Mouse (Mus musculus) forebrain, postnatal 0 days (tissue): ENCODE measurements at regions not wholly inside any gene's neighbourhood (a gene's known extent, or its start where the extent isn't known, plus 50 kb on each side); places are given as distances from the start of the nearest gene placed in this dataset.

Source experiments
- ATAC-seq: fragments of 200-750 bp; cut with Nextera tagmentation; 2 replicates; pipeline ENCODE4 v1.8.0; 2017; ENCODE audit warnings: mild to moderate bottlenecking, moderate library complexity
- DNase-seq: peaks from one replicate; pipeline ENCODE4 v3.0.0-alpha.2; 2015
- H3K27ac ChIP-seq: fragments of 300-500 bp; sonication (generic); 2 replicates; pipeline ENCODE4 v1.5.1; 2014; ENCODE audit warnings: low read depth, mild to moderate bottlenecking, antibody characterized with exemption, low read length, moderate library complexity, mixed read lengths
- H3K27me3 ChIP-seq: fragments of 300-500 bp; sonication (generic); 2 replicates; pipeline ENCODE4 v1.6.1; 2014; ENCODE audit warnings: mild to moderate bottlenecking, low read length, mixed read lengths; ENCODE audit not compliant: insufficient read depth
- H3K36me3 ChIP-seq: fragments of 300-500 bp; sonication (generic); 2 replicates; pipeline ENCODE4 v1.6.1; 2014; ENCODE audit warnings: mild to moderate bottlenecking, moderate library complexity; ENCODE audit not compliant: insufficient read depth
- H3K4me1 ChIP-seq: fragments of 300-500 bp; sonication (generic); 2 replicates; pipeline ENCODE4 v1.6.1; 2014; ENCODE audit warnings: antibody characterized with exemption; ENCODE audit not compliant: insufficient read depth
- H3K4me2 ChIP-seq: fragments of 300-500 bp; sonication (generic); 2 replicates; pipeline ENCODE4 v1.6.1; 2014; ENCODE audit warnings: low read depth, mild to moderate bottlenecking, moderate library complexity
- H3K4me3 ChIP-seq: fragments of 300-500 bp; sonication (generic); 2 replicates; pipeline ENCODE4 v1.5.1; 2014; ENCODE audit warnings: low read depth, low read length, mixed read lengths
- H3K9ac ChIP-seq: fragments of 300-500 bp; sonication (generic); 2 replicates; pipeline ENCODE4 v1.6.1; 2014; ENCODE audit warnings: mild to moderate bottlenecking
- H3K9me3 ChIP-seq: fragments of 300-500 bp; sonication (generic); 2 replicates; pipeline ENCODE4 v1.6.1; 2016; ENCODE audit warnings: low read length
- CTCF ChIP-seq: sonication (generic); IDR thresholded peaks from 2 replicates; pipeline ENCODE4 v1.5.1; 2016; ENCODE audit warnings: antibody characterized with exemption, control low read depth, low read depth
- WGBS: fragments of 180-500 bp; shearing (Covaris S2); extraction: QIAGEN DNeasy Blood & Tissue Kit; methylation state at CpG from one replicate; pipeline ENCODE4 v1.1.7; 2014; 5-methylcytosine and 5-hydroxymethylcytosine counted together

DNA sequence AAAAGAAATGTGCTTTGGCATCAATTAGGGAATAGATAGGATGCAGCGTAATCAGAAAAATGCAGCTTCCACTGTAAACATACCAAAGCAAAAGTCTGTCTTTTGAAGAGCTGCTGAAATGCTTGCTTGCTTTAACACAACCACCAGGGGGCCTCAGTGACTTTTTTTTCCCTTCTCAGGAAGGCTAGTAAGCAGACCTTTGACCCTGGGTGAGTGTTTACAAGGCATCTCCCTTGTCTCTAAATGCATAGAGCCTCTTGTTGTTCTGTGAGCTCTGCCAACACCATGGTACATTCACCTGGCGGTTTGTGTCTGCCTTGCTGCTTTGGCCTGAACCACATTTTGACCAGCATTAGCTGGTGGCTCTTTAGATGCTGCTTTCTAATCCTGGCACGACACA, 191.9 kb upstream of the C9orf72 start:
- no peak overlapping the region for H3K9ac ChIP-seq
- H3K4me2 ChIP-seq = no peak overlapping the region
- TF ChIP-seq CTCF = peak; percentile 70
- 62% methylated on average over 3 of the region's 3 CpGs for WGBS
- H3K27me3 ChIP-seq = no peaks in the 10 kb centered on the region
- ATAC-seq (no peak), DNase-seq (peak; percentile 57)
- no peak overlapping the region for H3K4me3 ChIP-seq
- H3K9me3 ChIP-seq = no peaks in the 10 kb centered on the region
- no peaks in the 10 kb centered on the region for H3K36me3 ChIP-seq
- H3K4me1 ChIP-seq = no peaks in the 10 kb centered on the region
- H3K27ac ChIP-seq = no peak overlapping the region

DNA sequence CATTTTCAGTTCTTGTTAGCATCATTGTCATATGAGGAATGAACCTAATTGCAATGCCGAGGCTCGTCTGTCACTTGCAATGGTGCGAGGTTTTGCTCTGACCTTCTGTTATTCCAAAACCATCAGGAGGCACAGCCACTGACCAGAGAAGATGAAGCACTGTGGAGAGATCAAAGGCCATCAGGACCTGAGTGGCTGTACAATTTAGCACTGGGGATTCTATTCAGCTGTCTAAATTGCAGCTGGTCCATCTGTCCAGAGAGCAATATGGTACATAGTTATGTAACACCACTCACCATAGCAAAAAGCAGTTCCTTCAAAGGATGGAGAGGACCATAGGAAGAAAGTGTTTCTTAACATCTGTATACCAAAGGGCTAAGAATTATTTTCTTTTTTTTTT, 187.5 kb upstream of the C9orf72 start:
- Histone ChIP-seq H3K9me3 (no peaks in the 10 kb centered on the region), H3K4me3 (no peak overlapping the region), H3K27me3 (no peaks in the 10 kb centered on the region), H3K27ac (no peak overlapping the region), H3K4me2 (no peak overlapping the region), H3K9ac (no peak overlapping the region), H3K4me1 (no peaks in the 10 kb centered on the region), H3K36me3 (no peaks in the 10 kb centered on the region)
- 62% methylated on average over 3 of the region's 3 CpGs for whole genome bisulfite sequencing
- TF ChIP-seq CTCF = no peak
- no peak for ATAC-seq
- DNase-seq = no peak

DNA sequence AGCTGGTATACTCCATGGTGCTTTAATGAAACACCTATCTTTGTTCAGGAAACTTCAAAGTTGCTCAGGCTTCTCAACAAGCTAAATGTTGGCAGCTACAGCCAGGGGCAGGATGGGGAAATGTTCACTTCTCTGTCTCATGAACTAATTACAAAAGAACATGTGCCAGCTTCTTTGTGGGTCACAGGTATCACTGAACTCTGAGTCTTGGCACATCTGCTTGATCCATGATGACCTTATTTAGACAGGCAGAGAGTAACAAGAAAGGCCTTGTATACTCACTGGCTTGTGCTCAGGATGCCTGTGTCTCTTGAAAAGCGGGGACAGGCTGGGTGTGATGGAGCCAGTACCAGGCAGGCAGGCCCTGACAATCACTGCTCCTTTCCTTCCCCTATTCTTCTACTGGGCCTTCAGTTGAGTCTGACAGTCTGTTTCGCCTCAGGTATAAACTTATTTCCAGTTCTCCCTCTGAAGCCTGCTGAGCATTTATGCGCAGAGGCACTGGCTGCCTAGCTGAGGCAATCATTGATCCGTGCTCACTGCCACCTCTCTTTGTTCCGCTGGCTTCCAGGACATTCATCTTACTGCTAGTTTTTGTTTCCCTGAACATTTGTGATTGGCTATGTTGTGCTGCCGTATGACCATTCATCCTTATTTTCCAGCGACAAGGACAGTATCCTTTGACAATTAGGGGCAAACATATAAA, 179.5 kb upstream of the C9orf72 start:
- TF ChIP-seq CTCF = no peak
- Histone ChIP-seq H3K4me1 (no peaks in the 10 kb centered on the region), H3K4me3 (no peak overlapping the region), H3K9me3 (no peaks in the 10 kb centered on the region), H3K27ac (no peak overlapping the region), H3K4me2 (no peak overlapping the region), H3K27me3 (no peaks in the 10 kb centered on the region), H3K36me3 (no peaks in the 10 kb centered on the region), H3K9ac (no peak overlapping the region)
- no peak for DNase-seq
- WGBS = 57% methylated on average over 7 of the region's 7 CpGs
- no peak for ATAC-seq

DNA sequence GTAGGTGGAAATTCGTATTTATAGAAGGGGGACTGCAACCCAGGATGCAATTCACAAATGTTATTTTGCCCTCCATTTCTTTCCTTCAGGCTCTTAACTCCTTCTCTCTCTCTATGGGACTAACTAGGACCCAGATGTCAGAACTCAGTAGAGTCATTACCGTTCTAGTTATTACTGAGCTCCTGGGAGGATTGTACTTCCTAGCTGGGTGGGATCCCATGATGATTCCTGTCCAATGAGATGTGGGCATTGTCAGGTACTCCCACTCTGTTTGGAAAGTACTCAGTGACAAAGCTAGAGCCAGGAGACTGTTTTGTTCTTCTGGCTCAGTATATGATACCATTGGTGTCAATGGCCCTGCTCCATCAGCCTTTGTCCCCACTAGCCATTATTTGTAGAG, 178.1 kb upstream of the C9orf72 start:
- no peak overlapping the region for H3K4me2 ChIP-seq
- no peak for TF ChIP-seq CTCF
- no peak overlapping the region for H3K27ac ChIP-seq
- H3K27me3 ChIP-seq = no peaks in the 10 kb centered on the region
- no peak overlapping the region for H3K9ac ChIP-seq
- no peak for ATAC-seq
- DNase-seq = no peak
- H3K9me3 ChIP-seq = no peaks in the 10 kb centered on the region
- no peaks in the 10 kb centered on the region for H3K4me1 ChIP-seq
- H3K36me3 ChIP-seq = no peaks in the 10 kb centered on the region
- WGBS = 93% methylated on average over 2 of the region's 2 CpGs
- no peak overlapping the region for H3K4me3 ChIP-seq

DNA sequence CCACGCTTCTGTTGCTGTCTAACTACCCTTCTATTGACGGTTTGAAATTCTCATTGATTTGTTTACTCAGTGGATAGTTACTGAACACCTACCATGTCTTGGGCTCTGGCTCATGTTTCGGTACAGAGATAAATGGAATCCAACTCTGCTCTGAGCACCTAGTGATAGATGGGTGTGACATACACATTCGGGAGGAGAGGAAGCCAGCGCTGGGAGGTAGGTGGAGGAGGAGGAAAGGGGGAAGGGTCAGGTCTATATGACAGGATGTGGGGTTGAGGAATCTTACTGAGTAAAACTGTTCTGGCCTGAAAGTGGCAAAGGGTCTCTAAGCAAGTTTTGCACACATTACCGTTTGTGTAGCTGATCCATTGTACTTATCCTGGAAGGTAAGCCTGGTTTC, 177.6 kb upstream of the C9orf72 start:
- DNase-seq (no peak), ATAC-seq (no peak)
- no peak for TF ChIP-seq CTCF
- Histone ChIP-seq H3K9ac (no peak overlapping the region), H3K27ac (no peak overlapping the region), H3K4me1 (no peaks in the 10 kb centered on the region), H3K4me3 (no peak overlapping the region), H3K9me3 (no peaks in the 10 kb centered on the region), H3K27me3 (no peaks in the 10 kb centered on the region), H3K36me3 (no peaks in the 10 kb centered on the region), H3K4me2 (no peak overlapping the region)
- WGBS = 88% methylated on average over 6 of the region's 6 CpGs

DNA sequence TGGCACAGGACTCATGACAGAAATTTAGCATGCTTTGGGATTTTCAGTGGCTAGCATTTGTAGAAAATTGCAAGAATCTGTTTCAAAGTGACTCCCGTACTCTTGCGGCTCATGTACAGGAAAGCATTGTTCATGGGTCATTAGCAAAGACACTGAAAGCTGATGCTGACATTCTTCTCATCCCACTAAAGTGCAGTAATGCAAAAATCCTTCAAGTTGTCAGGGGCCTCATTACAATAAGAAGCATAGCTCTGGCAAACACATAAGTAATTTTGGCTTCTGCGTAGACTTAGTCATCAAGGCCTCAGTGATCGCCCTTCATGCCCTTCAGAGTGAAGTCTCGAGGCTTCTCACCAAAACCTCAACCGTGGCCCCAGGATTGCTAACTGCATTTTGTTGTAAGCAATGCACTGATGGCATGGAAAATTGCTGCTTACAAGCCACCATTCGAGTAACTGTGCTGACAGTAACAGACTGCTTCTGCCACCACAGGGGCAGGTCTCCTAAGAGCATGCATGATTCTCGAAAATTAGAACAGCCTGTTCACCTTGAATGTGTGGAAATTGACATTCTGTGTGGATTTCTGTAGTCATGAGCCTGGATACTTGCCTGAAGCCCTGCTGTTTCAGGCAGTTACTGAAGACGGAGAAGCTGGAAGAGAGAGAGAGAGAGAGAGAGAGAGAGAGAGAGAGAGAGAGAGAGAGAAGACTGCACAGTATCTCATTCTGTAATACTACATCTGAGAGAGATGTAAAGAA, 176.6 kb upstream of the C9orf72 start:
- no peak overlapping the region for H3K27ac ChIP-seq
- no peaks in the 10 kb centered on the region for H3K27me3 ChIP-seq
- 45% methylated on average over 9 of the region's 9 CpGs for WGBS
- H3K4me2 ChIP-seq = no peak overlapping the region
- H3K4me1 ChIP-seq = no peaks in the 10 kb centered on the region
- TF ChIP-seq CTCF = no peak
- H3K4me3 ChIP-seq = no peak overlapping the region
- H3K9ac ChIP-seq = no peak overlapping the region
- ATAC-seq (peak; percentile 80), DNase-seq (peak; percentile 56)
- no peaks in the 10 kb centered on the region for H3K36me3 ChIP-seq
- H3K9me3 ChIP-seq = no peaks in the 10 kb centered on the region

DNA sequence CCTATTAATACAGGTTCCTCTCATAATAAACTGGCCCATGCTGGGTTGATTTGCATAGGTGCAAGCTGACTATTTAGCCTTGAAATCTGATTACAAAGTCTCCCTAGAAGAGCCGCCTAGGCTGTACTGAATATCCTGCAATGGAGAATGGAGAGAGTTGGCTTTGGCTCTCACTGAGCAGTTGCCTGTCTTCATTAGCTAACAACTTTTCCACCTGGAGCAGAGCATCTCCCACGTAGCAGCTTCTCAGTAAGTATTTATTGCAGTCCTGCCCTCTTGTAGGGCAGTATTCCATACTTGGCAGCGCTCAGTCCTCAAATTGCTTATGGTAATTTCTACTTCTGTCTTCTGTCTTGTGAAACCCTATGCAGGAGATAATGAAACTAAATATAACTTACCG, 175.8 kb upstream of the C9orf72 start:
- H3K27ac ChIP-seq = no peak overlapping the region
- DNase-seq (no peak), ATAC-seq (no peak)
- H3K4me1 ChIP-seq = no peaks in the 10 kb centered on the region
- H3K9ac ChIP-seq = no peak overlapping the region
- H3K4me2 ChIP-seq = no peak overlapping the region
- no peaks in the 10 kb centered on the region for H3K9me3 ChIP-seq
- H3K27me3 ChIP-seq = no peaks in the 10 kb centered on the region
- WGBS = 55% methylated on average over 4 of the region's 4 CpGs
- H3K4me3 ChIP-seq = no peak overlapping the region
- H3K36me3 ChIP-seq = no peaks in the 10 kb centered on the region
- TF ChIP-seq CTCF = no peak
